Comparison of ENCODE assay signal across 11 mouse cellular contexts in genomic region chr2:70226679-70227078, GRCm38 (mm10).
DNase-seq lines count a peak whose midpoint lies in the region; ATAC-seq lines count a peak whose summit lies in the region.
"Had no signal": no experiment of that assay in that cellular context is flagged by ENCODE, and none has a peak within 500 bp of the region (broad histone marks: within the 10 kb centered on the region; RNA-seq: fewer than 3 reads in every experiment).

No protein-coding gene starts in this region.

- no peak overlapping the region for H3K4me3 ChIP-seq in hindbrain, embryonic 14.5 days (replicated peaks; ENCODE audit: low read length)
- H3K4me3 ChIP-seq in hindbrain, embryonic 13.5 days, result no peak overlapping the region
- H3K4me3 ChIP-seq: hindbrain, embryonic 10.5 days; myocyte had no signal

- H3K4me2 ChIP-seq in hindbrain, embryonic 14.5 days (replicated peaks), result no peak overlapping the region
- no peak overlapping the region for H3K4me2 ChIP-seq in hindbrain, embryonic 13.5 days

- WGBS in hindbrain, embryonic 14.5 days, result 13% methylated on average over 3 of the region's 3 CpGs
- 15% methylated on average over 3 of the region's 3 CpGs for WGBS in hindbrain, embryonic 13.5 days

- H3K27ac ChIP-seq in hindbrain, embryonic 14.5 days, result no peak overlapping the region
- no peak overlapping the region for H3K27ac ChIP-seq in hindbrain, embryonic 13.5 days
- H3K27ac ChIP-seq: hindbrain, embryonic 10.5 days had no signal

- H3K9ac ChIP-seq in hindbrain, embryonic 14.5 days, result no peak overlapping the region
- no peak overlapping the region for H3K9ac ChIP-seq in hindbrain, embryonic 13.5 days

- ATAC-seq in hindbrain, embryonic 14.5 days (ENCODE audit: low FRiP score), result no peak
- ATAC-seq in hindbrain, embryonic 13.5 days (ENCODE audit: low FRiP score), result no peak

- H3K27me3 ChIP-seq in hindbrain, embryonic 14.5 days (ENCODE audit: control insufficient read depth, insufficient read depth, low read length), result no peaks in the 10 kb centered on the region
- 0 out of 2 replicates have a peak, but pooled peaks cover 5% of the 10 kb centered on the region for H3K27me3 ChIP-seq in hindbrain, embryonic 13.5 days

- no peaks in the 10 kb centered on the region for H3K36me3 ChIP-seq in hindbrain, embryonic 14.5 days (replicated peaks; ENCODE audit: control insufficient read depth, insufficient read depth)
- H3K36me3 ChIP-seq in hindbrain, embryonic 13.5 days, result no peaks in the 10 kb centered on the region
- H3K36me3 ChIP-seq: hindbrain, embryonic 10.5 days had no signal

- no peaks in the 10 kb centered on the region for H3K9me3 ChIP-seq in hindbrain, embryonic 14.5 days (ENCODE audit: control insufficient read depth, low read length)
- H3K9me3 ChIP-seq in hindbrain, embryonic 13.5 days, result no peaks in the 10 kb centered on the region
- H3K9me3 ChIP-seq: hindbrain, embryonic 10.5 days had no signal

- H3K4me1 ChIP-seq in hindbrain, embryonic 14.5 days (replicated peaks; ENCODE audit: control insufficient read depth, insufficient read depth, low read length), result no peaks in the 10 kb centered on the region
- no peaks in the 10 kb centered on the region for H3K4me1 ChIP-seq in hindbrain, embryonic 13.5 days (replicated peaks)

- DNase-seq in hindbrain, embryonic 14.5 days (ENCODE audit: low spot score), result peak; percentile 86
- DNase-seq in thymus, postnatal 14 days, result peak; percentile 4
- no peak for DNase-seq in thymus, postnatal 25 days
- DNase-seq in embryo, embryonic 11 days, result peak; percentile 51
- no peak for DNase-seq in spleen, adult 12 weeks (ENCODE audit: low spot score)
- DNase-seq in right cerebral cortex, postnatal 14 days, result no peak
- no peak for DNase-seq in cerebellum, postnatal 4 days (ENCODE audit: low spot score in 2 of 2)
- DNase-seq: adrenal gland, postnatal 10 days had no signal

Comparison
In these comparisons a context has a peak if more than half of its experiments do, and no peak if none do; other contexts are left out.
1. DNase-seq: peak in hindbrain, embryonic 14.5 days (single experiment), thymus, postnatal 14 days (single experiment) and embryo, embryonic 11 days (single experiment); none in thymus, postnatal 25 days (single experiment), spleen, adult 12 weeks (single experiment), right cerebral cortex, postnatal 14 days (single experiment) and cerebellum, postnatal 4 days (0 of 2).